Mouse (Mus musculus) megakaryocyte, embryonic 14.5 days (primary cell): Measurements from ENCODE around the gene Unc93b1.

Experiments
- FLI1 ChIP-seq: IDR thresholded peaks from 2 replicates; pipeline ENCODE4 v1.6.1; 2012; ENCODE audit warnings: low read length, inconsistent platforms, mixed read lengths
- GATA1 ChIP-seq: IDR thresholded peaks from 3 replicates; pipeline ENCODE4 v1.6.1; 2012; ENCODE audit warnings: mixed read lengths, low read length, inconsistent platforms, borderline replicate concordance

GRCm38 (mm10) chr19:3927989-3928388 lies 7.0 kb upstream of the Unc93b1 start:
- TF ChIP-seq GATA1 (no peak), FLI1 (no peak)
